Mouse (Mus musculus): ENCODE data around the gene Kcnh1.

Gene Kcnh1

GRCm38 (mm10) chr1:192190508-192191321 lies at the start of gene Kcnh1:
Kcnh1 (plus strand) TSS chr1:192190774.
- POLR2A ChIA-PET = interaction anchor here in 2 of 4 experiments (0.6 to 1.1 kb wide), 7 partner anchors 19 to 1092 kb away, joined by 3 to 5 read pairs (median 3); partner anchors contain the start of gene Rcor3 (in 1 of the 2)
- CTCF ChIA-PET = interaction anchor here (0.5 to 4.4 kb wide), 47 partner anchors 8 to 864 kb away, joined by 3 to 50 read pairs (median 3); partner anchors contain the start of genes Rd3 (in 1 of the 4) and Traf5 (in 1 of the 4)

- POLR2A ChIA-PET = no interaction called here
These were observed 39.4 kb upstream of the Kcnh1 start for GRCm38 (mm10) chr1:192151179-192151578.

GRCm38 (mm10) chr1:192171477-192171876 lies 19.1 kb upstream of the Kcnh1 start:
- ChIA-PET POLR2A (interaction anchor here in 1 of 4 experiments (1.0 kb wide), 1 partner anchor 15 kb away, joined by 3 read pairs; no protein-coding TSS in a partner anchor), CTCF (interaction anchor here in 1 of 4 experiments (2.2 kb wide), 1 partner anchor 17 kb away, joined by 12 read pairs; no protein-coding TSS in a partner anchor)

More at GRCm38 (mm10) chr1:192151179-192151578, 39.4 kb upstream of the Kcnh1 start:
- CTCF ChIA-PET = no interaction called here

- POLR2A ChIA-PET = no interaction called here
These were observed 10.7 kb upstream of the Kcnh1 start for GRCm38 (mm10) chr1:192179877-192180276.

GRCm38 (mm10) chr1:192181696-192182257 lies 8.8 kb upstream of the Kcnh1 start:
- CTCF ChIA-PET = no interaction called here
- POLR2A ChIA-PET = no interaction called here

More at GRCm38 (mm10) chr1:192179877-192180276, 10.7 kb upstream of the Kcnh1 start:
- CTCF ChIA-PET = interaction anchor here in 1 of 4 experiments (0.6 to 0.7 kb wide), 2 partner anchors 41 to 543 kb away, joined by 3 to 5 read pairs; no protein-coding TSS in a partner anchor

GRCm38 (mm10) chr1:192189056-192189455 lies 1.5 kb upstream of the Kcnh1 start:
- ChIA-PET CTCF (interaction anchor here (0.5 to 4.4 kb wide), 44 partner anchors 9 to 1335 kb away, joined by 3 to 50 read pairs (median 4); partner anchors contain the start of genes Syt14 (in 1 of the 4) and Traf5 (in 1 of the 4)), POLR2A (interaction anchor here in 1 of 4 experiments (0.7 kb wide), 1 partner anchor 330 kb away, joined by 3 read pairs; no protein-coding TSS in a partner anchor)

GRCm38 (mm10) chr1:192189771-192190170 lies 803 bp upstream of the Kcnh1 start:
- CTCF ChIA-PET = interaction anchor here (0.5 to 4.4 kb wide), 50 partner anchors 9 to 1192 kb away, joined by 3 to 50 read pairs (median 4); partner anchors contain the start of gene Traf5 (in 1 of the 4)
- POLR2A ChIA-PET = interaction anchor here in 2 of 4 experiments (0.7 to 1.1 kb wide), 5 partner anchors 18 to 953 kb away, joined by 3 read pairs; partner anchors contain the start of gene Rcor3 (in 1 of the 2)

- CTCF ChIA-PET = interaction anchor here (0.6 to 4.4 kb wide), 20 partner anchors 42 to 865 kb away, joined by 3 to 50 read pairs (median 5); partner anchors contain the start of gene Rd3 (in 1 of the 4)
- POLR2A ChIA-PET = interaction anchor here in 1 of 4 experiments (0.6 to 0.7 kb wide), 2 partner anchors 795 to 1092 kb away, joined by 4 to 5 read pairs; no protein-coding TSS in a partner anchor
These were observed 707 bp downstream of the Kcnh1 start for GRCm38 (mm10) chr1:192191322-192191639.

GRCm38 (mm10) chr1:192191859-192192258 lies 1.3 kb downstream of the Kcnh1 start:
- CTCF ChIA-PET = interaction anchor here in 2 of 4 experiments (0.9 to 4.4 kb wide), 7 partner anchors 227 to 520 kb away, joined by 3 to 50 read pairs (median 6); no protein-coding TSS in a partner anchor
- POLR2A ChIA-PET = interaction anchor here in 1 of 4 experiments (0.7 kb wide), 1 partner anchor 264 kb away, joined by 3 read pairs; no protein-coding TSS in a partner anchor

GRCm38 (mm10) chr1:192192710-192193109 lies 2.1 kb downstream of the Kcnh1 start:
- ChIA-PET POLR2A (no interaction called here), CTCF (interaction anchor here in 2 of 4 experiments (0.8 to 1.5 kb wide), 3 partner anchors 221 to 252 kb away, joined by 4 to 10 read pairs (median 5); no protein-coding TSS in a partner anchor)

GRCm38 (mm10) chr1:192193656-192194055 lies 3.1 kb downstream of the Kcnh1 start:
- ChIA-PET POLR2A (no interaction called here), CTCF (interaction anchor here in 2 of 4 experiments (0.6 to 1.2 kb wide), 2 partner anchors 229 to 663 kb away, joined by 4 to 5 read pairs; no protein-coding TSS in a partner anchor)

GRCm38 (mm10) chr1:192197495-192197894 lies 6.9 kb downstream of the Kcnh1 start:
- ChIA-PET CTCF (interaction anchor here in 3 of 4 experiments (0.7 kb wide), 3 partner anchors 9 to 495 kb away, joined by 3 to 5 read pairs (median 3); no protein-coding TSS in a partner anchor), POLR2A (no interaction called here)

- ChIA-PET CTCF (no interaction called here), POLR2A (no interaction called here)
These were observed 12.4 kb downstream of the Kcnh1 start for GRCm38 (mm10) chr1:192202936-192203335.

- ChIA-PET POLR2A (interaction anchor here in 1 of 4 experiments (0.6 kb wide), 1 partner anchor 517 kb away, joined by 6 read pairs; no protein-coding TSS in a partner anchor), CTCF (no interaction called here)
These were observed 17.4 kb downstream of the Kcnh1 start for GRCm38 (mm10) chr1:192207956-192208355.

GRCm38 (mm10) chr1:192212448-192212847 lies 21.9 kb downstream of the Kcnh1 start:
- CTCF ChIA-PET = no interaction called here
- POLR2A ChIA-PET = no interaction called here

GRCm38 (mm10) chr1:192214666-192215065 lies 24.1 kb downstream of the Kcnh1 start:
- ChIA-PET POLR2A (no interaction called here), CTCF (no interaction called here)

GRCm38 (mm10) chr1:192220156-192220555 lies 29.6 kb downstream of the Kcnh1 start:
- CTCF ChIA-PET = no interaction called here
- POLR2A ChIA-PET = no interaction called here

GRCm38 (mm10) chr1:192224161-192224560 lies 33.6 kb downstream of the Kcnh1 start:
- CTCF ChIA-PET = no interaction called here

GRCm38 (mm10) chr1:192232696-192233095 lies 42.1 kb downstream of the Kcnh1 start:
- CTCF ChIA-PET = no interaction called here
- POLR2A ChIA-PET = no interaction called here

More at GRCm38 (mm10) chr1:192224161-192224560, 33.6 kb downstream of the Kcnh1 start:
- POLR2A ChIA-PET = no interaction called here

Data from embryonic stem cell, embryonic (primary cell).